Mouse (Mus musculus): ENCODE measurements around the gene Kansl2.
"Not testable (repeated sequence)": the region's sequence is repeated elsewhere in the genome, so short reads cannot be mapped to it uniquely, and the experiment has no call there.

Gene Kansl2

GRCm38 (mm10) chr15:98535921-98536320 lies 1.9 kb upstream of the Kansl2 start:
- DNase-seq: no peak

GRCm38 (mm10) chr15:98533035-98533531 lies 981 bp downstream of the Kansl2 start:
- DNase-seq: no peak

DNA sequence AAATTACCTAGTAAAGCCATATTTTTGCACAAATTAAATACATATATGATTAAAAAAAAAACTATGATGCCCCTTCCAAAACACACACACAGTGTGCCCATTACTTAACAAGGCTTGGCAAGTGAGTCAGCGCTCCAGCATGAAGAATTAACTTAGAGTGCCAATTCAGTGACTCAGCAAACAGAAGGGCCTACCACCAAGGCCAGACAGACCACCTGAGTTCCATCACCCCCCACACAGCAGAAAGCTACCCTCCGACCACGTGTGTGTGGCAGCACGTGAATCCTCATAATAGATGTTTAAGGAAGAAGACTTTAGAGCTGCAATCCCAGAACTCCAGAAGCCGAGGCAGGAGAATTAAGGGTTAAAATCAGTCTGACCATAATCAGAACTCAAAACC lies 1.8 kb downstream of the Kansl2 start:
- no peak for DNase-seq

GRCm38 (mm10) chr15:98528066-98528563 lies 5.9 kb downstream of the Kansl2 start:
- DNase-seq: no peak

DNA sequence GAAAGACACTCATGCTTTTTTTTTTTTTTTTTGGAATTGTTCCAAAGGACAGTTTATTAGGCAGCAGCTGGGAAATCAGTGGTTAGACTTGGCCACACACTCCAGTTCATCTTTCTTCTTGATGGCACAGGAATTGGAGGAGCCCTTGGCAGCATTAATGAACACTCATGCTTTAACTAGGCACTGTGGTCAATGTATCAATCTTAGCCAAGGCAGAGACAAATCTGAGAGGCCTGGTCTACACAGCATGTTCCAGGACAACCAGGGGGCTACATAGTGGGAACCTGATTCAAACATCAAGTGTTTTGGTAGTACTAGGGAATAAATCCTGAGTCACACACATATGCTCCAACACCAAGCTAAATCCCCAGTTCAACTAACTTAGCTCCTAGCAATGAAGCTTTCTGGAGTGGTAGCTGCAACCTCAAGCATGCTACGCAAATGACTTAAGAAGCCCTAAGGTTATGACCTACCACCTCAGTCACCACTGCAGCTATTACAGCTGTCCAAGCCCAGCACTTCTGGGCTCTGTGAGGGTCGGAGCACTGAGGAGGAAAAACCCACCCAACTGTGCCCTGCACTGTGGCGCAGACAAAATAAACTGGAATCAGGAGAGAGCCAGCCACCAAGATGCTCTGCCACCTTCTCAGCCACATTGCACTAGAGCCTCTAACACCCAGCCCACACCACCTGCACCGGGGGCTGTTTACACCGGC lies 6.8 kb downstream of the Kansl2 start:
- no peak for DNase-seq

DNA sequence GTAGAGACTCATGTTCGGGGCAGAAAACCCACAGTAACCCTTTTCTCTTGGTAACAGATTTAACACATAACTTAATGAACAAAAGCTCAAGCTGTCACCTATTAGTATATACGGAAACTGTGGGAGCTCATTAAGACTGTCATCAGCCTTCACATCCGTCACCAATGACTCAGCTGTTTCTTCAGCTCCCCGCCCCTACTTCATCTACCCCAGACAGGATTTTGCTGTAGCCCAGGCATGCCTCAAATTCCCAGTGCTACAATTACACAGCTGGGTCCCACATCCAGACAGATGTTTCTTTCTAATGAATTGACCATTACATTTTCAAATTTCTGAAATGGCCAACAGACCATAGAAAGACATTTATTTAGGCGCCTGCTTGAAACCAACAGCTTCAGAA lies 8.0 kb downstream of the Kansl2 start:
- no peak for DNase-seq

DNA sequence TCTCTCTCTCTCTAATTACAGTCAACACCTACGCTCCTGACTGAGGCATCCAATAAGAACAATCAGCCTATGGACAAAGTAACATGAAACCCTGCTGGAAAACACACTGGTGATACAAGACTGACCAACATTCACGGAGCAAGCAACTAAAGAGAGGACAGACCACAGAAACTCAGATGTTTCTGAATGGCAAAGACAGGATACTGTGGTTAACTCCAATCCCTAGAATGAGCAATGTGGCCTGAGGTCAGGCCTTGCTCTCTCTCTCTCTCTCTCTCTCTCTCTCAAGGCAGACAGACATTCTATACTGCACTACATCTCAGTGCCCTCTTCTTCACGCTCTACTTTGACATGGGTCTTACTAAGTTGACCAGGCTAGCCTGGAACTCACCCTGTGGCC lies 12.8 kb downstream of the Kansl2 start:
- DNase-seq: no peak

DNA sequence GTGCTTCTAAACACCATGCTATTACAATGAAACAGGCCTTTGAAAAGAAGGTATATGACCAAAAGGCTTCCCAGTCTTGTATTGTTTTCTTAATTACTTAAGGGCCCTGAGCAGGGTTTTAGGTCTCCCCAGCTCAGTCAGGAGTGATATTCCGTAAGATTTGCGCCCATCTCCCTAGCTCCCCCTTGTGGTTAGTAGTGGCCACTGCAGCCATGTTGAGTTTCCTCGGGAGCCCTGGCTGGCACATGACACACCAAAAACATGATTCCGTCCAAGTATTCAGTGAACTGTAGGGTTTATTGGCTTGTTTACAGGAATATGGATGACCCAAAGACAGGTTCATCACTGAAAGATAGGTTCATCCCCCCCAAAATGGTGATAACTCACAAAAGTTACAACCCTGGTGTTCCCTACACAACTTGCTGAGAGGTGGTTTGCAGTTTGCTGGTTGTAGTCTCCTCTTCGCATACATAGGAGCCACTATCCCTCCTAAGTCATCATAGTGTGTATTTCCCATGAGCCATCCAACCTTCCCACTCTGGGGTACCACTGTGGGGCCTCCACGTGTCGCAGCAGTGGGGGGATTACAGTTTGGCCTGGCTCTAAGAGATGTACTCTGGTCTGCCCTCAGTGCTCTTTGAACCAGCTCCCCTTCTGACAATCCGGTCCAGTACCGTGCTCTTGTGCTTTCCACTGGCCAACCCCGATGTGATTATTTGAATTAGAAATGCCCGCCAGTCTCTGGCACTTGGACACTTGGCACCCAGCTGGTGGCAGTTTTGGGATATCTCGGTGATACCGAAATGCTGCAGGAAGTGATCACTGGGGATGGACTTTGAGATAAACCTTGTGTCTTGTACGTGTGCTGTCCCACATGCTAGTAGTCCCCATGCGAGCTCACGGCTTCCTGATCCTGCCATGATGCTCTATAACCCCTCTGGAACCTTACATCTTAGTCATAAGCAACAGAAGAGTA lies 16.4 kb downstream of the Kansl2 start:
- peak; percentile 49 for DNase-seq

- not testable (repeated sequence) for DNase-seq
Observed at GRCm38 (mm10) chr15:98514845-98515244, 19.2 kb downstream of the Kansl2 start.

DNA sequence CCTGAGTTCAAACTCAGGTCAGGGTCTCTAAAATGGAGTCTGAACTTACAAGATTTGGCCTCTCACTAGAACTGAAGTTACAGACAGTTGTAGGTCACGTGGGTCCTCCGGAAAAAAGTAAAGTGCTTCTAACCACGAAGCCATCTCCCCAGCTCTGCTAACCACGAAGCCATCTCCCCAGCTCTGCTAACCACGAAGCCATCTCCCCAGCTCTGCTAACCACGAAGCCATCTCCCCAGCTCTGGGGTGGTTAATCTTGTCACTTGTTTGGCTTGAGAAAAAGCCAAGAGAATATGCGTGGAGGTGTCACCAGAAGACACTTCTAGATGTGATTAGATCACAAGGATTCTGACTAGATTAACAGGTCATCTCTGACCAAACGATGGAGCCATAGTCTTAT lies 19.9 kb downstream of the Kansl2 start:
- no peak for DNase-seq

GRCm38 (mm10) chr15:98513676-98514075 lies 20.4 kb downstream of the Kansl2 start:
- not testable (repeated sequence) for DNase-seq

DNA sequence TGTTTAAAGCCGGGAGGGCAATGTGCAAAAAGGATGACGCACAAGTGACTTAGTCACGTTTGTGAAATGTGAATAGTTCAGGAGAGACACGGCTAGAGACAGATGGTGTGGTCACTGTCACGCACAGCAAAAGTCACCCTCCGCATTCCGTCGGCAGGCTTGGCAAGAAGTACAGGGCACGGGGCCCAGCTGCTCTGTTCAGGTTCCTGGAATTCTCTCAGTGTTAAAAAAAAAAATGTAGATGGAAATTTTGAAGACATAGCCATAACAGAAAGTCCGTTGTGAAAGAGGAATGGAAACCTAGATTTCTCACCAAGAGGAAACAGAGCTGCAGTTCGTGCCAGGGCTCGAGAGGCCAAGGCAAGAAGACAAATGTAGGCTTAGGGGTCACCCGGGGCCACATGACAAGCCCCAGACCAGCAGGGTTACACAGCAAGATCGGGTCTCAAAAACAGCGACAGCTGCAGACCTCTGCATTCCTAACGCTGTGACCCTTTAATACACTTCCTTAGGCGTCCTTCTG lies 21.2 kb downstream of the Kansl2 start:
- peak; percentile 61 for DNase-seq

- no peak for DNase-seq
Observed at GRCm38 (mm10) chr15:98512232-98512631, 21.8 kb downstream of the Kansl2 start.

DNA sequence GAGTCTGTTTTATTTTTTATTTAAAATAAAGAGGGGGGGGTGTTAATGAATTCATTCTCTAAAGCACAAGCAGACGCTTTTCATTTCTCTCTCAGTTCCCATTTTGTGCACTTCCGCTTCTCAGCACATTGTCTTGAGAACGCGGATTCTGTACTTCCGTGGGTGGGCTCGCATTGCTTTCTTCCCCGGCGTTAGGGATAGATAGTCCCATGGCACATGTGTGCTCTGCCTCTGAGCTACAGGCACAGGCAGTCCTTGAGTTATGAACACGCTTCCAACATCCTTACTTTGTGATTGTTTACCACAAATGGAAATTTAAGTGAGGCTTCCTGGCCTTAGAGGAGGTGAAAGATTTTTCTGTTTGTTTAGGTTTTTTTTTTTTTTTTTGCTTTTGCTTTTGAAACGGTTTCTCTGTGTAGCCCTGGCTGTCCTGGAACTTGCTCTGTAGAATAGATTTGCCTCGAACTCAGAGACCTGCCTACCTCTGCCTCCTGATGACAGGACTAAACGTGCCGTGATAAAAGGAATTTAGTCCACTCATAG lies 22.6 kb downstream of the Kansl2 start:
- DNase-seq: no peak

DNA sequence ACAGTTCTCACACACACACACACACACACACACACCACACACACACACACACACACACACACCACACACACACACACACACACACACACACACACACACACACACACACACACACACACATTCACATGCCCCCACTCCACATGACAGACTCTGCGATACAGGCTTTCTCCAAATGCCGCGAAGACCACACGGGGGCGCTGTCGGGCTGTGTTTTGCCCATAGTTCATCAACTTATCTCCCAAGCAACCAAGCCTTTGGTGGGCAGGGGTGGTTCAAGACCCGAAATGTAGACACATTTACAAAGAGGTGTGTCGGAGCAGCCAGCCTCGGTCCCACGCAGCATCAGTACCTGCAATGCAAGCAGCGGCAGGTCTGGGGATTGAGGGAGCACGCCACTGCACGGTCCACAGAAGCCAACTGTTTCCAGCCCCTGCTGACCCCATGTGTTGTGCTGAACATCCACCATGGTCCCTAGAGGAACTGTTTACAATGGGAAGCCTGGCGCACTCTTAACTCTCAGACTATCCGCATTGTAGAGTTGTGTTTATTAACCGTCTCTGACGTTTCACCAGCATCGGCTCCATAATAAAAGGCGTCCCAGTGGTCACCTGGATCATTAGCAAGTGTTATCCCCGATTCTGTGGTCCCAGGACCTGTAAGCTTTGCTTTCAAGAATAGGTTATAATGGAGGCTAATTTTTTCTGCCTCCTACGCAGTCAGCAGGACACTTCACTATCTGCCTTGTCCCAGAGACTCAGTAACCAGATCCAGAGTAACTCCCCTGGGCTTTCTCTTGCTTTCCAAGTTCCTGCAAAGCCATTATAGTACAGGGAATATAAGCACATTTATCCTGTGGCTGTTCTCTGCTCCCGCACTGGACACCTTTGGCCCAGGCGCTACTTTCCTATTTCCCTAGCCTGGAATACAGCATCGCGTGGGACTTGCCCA lies 23.4 kb downstream of the Kansl2 start:
- DNase-seq: no peak

DNA sequence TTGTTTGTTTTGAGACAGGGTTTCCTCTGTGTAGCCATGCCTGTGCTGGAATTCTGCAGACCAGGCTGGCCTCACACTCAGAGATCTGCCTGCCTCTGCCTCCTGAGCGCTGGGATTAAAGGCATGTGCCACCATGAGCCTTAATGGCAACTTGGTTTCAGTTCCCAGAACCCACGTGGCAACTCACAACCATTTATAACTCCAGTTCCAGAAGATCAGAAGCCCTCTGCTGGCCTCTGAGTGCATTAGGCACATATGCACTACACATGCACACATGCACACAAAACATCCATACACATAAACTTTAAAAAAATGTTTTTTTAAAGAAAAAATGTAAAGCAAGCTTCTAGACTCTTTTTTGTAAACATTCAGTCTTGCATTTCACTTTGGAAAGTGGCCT lies 24.7 kb downstream of the Kansl2 start:
- no peak for DNase-seq

DNA sequence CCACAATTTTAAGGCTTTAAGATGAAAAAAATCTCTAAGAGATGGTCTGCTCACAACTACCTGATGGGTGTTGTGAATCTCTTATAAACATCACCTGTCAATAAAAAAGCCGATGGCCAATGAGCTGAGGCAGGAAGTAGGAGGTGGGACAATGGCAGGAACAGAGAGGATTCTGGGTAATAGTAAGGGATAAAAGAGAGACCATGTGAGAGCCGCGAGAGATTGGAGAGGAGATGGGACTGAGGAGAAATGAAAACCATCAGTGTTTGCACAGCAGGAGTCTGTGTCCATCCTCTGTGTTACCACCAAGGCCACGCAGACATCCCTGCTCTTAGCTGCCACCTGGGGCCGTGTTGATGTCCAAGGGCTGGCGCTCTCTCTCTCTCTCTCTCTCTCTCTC lies 26.7 kb downstream of the Kansl2 start:
- DNase-seq: no peak

DNA sequence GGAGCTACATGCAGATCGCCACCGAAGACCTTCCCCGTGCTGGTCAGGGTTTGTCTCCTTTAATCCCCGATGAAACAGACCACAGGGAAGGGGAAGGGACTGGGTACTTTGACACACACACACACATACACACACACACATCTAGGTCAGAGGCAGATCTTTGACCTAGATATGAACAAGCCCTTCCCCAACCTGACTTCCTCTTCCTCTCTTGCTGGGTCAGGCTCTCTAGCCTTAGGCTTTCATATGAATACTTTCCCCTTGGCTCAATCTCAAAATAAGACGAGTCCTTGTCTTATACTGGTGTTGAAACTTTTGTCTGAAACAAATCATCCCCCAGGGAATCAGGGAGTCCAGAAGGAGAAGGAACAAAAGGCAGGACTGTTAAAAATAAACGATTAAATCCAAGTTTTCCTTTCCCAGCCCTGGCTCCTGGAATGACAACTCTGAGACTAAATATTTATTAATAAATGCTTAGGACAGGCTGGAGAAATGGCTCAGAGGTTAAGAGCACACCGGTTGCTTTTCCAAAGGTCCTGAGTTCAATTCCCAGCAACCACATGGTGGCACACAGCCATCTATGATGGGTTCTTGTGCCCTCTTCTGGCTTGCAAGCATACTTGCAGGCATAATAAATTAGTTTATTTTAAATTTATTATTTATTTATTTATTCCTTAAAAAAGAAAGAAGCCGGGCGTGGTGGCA lies 27.7 kb downstream of the Kansl2 start:
- no peak for DNase-seq

DNA sequence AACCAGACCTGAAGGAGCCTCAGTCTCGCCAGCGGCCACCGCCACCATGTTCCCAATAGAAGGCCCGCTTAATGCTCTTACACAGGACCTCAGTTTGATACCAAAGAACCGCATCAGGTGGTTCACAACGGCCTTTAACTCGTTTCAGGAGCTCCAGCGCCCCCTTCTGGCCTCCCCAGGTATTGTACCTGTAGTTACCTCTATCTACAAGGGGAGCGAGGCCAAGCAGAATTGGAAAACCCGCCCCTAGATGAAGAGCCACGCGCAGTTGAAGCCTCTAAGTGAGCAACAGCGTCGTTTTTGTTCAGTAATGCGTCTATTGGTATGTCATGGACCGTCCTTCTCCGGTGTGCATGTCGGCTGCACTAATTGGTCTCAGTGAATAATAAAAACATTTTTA lies 29.6 kb downstream of the Kansl2 start:
- peak; percentile 28 for DNase-seq

GRCm38 (mm10) chr15:98503317-98503716 lies 30.7 kb downstream of the Kansl2 start:
- DNase-seq: no peak

DNA sequence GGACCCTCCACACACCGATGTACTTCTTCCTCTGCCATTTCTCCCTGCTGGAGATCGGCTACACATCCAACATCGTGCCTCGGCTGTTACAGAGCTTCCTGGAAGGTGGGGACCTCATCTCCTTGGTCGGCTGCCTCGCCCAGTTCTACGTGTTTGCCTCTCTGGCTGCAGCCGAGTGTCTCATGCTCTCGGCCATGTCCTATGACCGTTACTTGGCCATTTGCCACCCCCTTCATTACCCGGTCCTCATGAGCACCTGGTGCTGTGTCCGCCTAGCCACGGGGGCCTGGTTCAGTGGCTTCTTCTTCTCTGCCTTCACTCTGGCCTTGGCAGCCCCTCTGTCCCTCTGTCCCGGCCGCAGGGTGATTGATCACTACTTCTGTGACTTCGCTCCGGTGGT lies 36.4 kb downstream of the Kansl2 start:
- DNase-seq: no peak
